Mouse (Mus musculus) testis, adult 2 months (tissue): ENCODE measurements at regions not wholly inside any gene's neighbourhood (a gene's known extent, or its start where the extent isn't known, plus 50 kb on each side); places are given as distances from the start of the nearest gene placed in this dataset.

Experiments used
- H3K27ac ChIP-seq: fragments of 200-500 bp; 2 replicates; pipeline ENCODE4 v1.5.1; 2012; ENCODE audit warnings: low read depth, low read length; ENCODE audit not compliant: control insufficient read depth, insufficient read depth
- H3K27me3 ChIP-seq: fragments of 200-500 bp; 2 replicates; pipeline ENCODE4 v1.6.1; 2012; ENCODE audit warnings: mild to moderate bottlenecking, low read length, moderate library complexity; ENCODE audit not compliant: control insufficient read depth, insufficient read depth
- H3K36me3 ChIP-seq: fragments of 200-500 bp; 2 replicates; pipeline ENCODE4 v1.6.1; 2012; ENCODE audit warnings: mild to moderate bottlenecking, low read length; ENCODE audit not compliant: control insufficient read depth, insufficient read depth
- H3K4me1 ChIP-seq: fragments of 200-500 bp; 2 replicates; pipeline ENCODE4 v1.6.1; 2012; ENCODE audit warnings: low read length; ENCODE audit not compliant: control insufficient read depth, insufficient read depth
- H3K4me3 ChIP-seq: fragments of 200-500 bp; 2 replicates; pipeline ENCODE4 v1.5.1; 2012; ENCODE audit warnings: low read depth, mild to moderate bottlenecking, low read length, moderate library complexity, mixed read lengths; ENCODE audit not compliant: control insufficient read depth
- CTCF ChIP-seq: fragments of 200-500 bp; IDR thresholded peaks from 2 replicates; pipeline ENCODE4 v1.5.1; 2012; ENCODE audit warnings: low read depth, mild to moderate bottlenecking, inconsistent platforms, low read length, moderate library complexity; ENCODE audit not compliant: control insufficient read depth, insufficient read depth, insufficient replicate concordance
- POLR2A ChIP-seq: fragments of 200-500 bp; IDR thresholded peaks from 2 replicates; pipeline ENCODE4 v1.6.1; 2012; ENCODE audit warnings: low read depth, mild to moderate bottlenecking, inconsistent platforms, low read length, moderate library complexity; ENCODE audit not compliant: control insufficient read depth

- H3K27me3 ChIP-seq = no peaks in the 10 kb centered on the region
- no peaks in the 10 kb centered on the region for H3K36me3 ChIP-seq
- H3K4me1 ChIP-seq = no peaks in the 10 kb centered on the region
- H3K4me3 ChIP-seq = no peak overlapping the region
- no peak overlapping the region for H3K27ac ChIP-seq
- TF ChIP-seq CTCF = no peak
- TF ChIP-seq POLR2A = no peak
Observed at GRCm38 (mm10) chr13:111044328-111045002, 210.3 kb upstream of the Actbl2 start.

- no peaks in the 10 kb centered on the region for H3K4me1 ChIP-seq
- TF ChIP-seq CTCF (no peak), POLR2A (no peak)
- no peak overlapping the region for H3K4me3 ChIP-seq
- H3K36me3 ChIP-seq = no peaks in the 10 kb centered on the region
- H3K27ac ChIP-seq = no peak overlapping the region
- no peaks in the 10 kb centered on the region for H3K27me3 ChIP-seq
Observed at GRCm38 (mm10) chr13:111050097-111050496, 204.7 kb upstream of the Actbl2 start.

- no peak overlapping the region for H3K27ac ChIP-seq
- H3K4me1 ChIP-seq = no peaks in the 10 kb centered on the region
- no peak overlapping the region for H3K4me3 ChIP-seq
- no peaks in the 10 kb centered on the region for H3K27me3 ChIP-seq
- no peak for TF ChIP-seq CTCF
- TF ChIP-seq POLR2A = no peak
- H3K36me3 ChIP-seq = no peaks in the 10 kb centered on the region
Observed at GRCm38 (mm10) chr13:111055817-111056216, 199.0 kb upstream of the Actbl2 start.

- no peak for TF ChIP-seq POLR2A
- TF ChIP-seq CTCF = no peak
- no peaks in the 10 kb centered on the region for H3K4me1 ChIP-seq
Observed at GRCm38 (mm10) chr13:111087753-111088152, 167.1 kb upstream of the Actbl2 start.

GRCm38 (mm10) chr13:111096071-111096470, 158.7 kb upstream of the Actbl2 start:
- no peak overlapping the region for H3K4me3 ChIP-seq
- TF ChIP-seq CTCF (no peak), POLR2A (no peak)
- H3K4me1 ChIP-seq = no peaks in the 10 kb centered on the region
- no peaks in the 10 kb centered on the region for H3K36me3 ChIP-seq
- H3K27ac ChIP-seq = no peak overlapping the region
- no peaks in the 10 kb centered on the region for H3K27me3 ChIP-seq

More at GRCm38 (mm10) chr13:111087753-111088152, 167.1 kb upstream of the Actbl2 start:
- Histone ChIP-seq H3K27ac (no peak overlapping the region), H3K4me3 (no peak overlapping the region), H3K27me3 (no peaks in the 10 kb centered on the region), H3K36me3 (no peaks in the 10 kb centered on the region)

GRCm38 (mm10) chr13:111097336-111097735, 157.5 kb upstream of the Actbl2 start:
- no peaks in the 10 kb centered on the region for H3K27me3 ChIP-seq
- H3K4me3 ChIP-seq = no peak overlapping the region
- H3K4me1 ChIP-seq = no peaks in the 10 kb centered on the region
- TF ChIP-seq CTCF = no peak
- H3K36me3 ChIP-seq = no peaks in the 10 kb centered on the region
- H3K27ac ChIP-seq = no peak overlapping the region

- Histone ChIP-seq H3K4me3 (no peak overlapping the region), H3K4me1 (no peaks in the 10 kb centered on the region), H3K36me3 (no peaks in the 10 kb centered on the region), H3K27ac (no peak overlapping the region), H3K27me3 (no peaks in the 10 kb centered on the region)
- TF ChIP-seq POLR2A (no peak), CTCF (no peak)
Observed at GRCm38 (mm10) chr13:111098738-111099137, 156.1 kb upstream of the Actbl2 start.

- Histone ChIP-seq H3K4me3 (no peak overlapping the region), H3K27me3 (no peaks in the 10 kb centered on the region), H3K36me3 (no peaks in the 10 kb centered on the region), H3K4me1 (no peaks in the 10 kb centered on the region), H3K27ac (no peak overlapping the region)
- TF ChIP-seq CTCF (no peak), POLR2A (no peak)
Observed at GRCm38 (mm10) chr13:111099252-111099651, 155.6 kb upstream of the Actbl2 start.
